Mouse (Mus musculus) spleen, postnatal 36 days (tissue): Measurements from ENCODE around the gene Rnf180.

ENCODE experiments used
- DNase-seq, 2 experiments: peaks; one replicate each; pipeline ENCODE4 v3.0.0; 2022; ENCODE audit warnings: low spot score in 2 of 2, mixed read lengths in 1 of 2

Gene Rnf180

GRCm38 (mm10) chr13:105250767-105251166 is 43.8 kb downstream of the Rnf180 start:
- no peak for DNase-seq

- DNase-seq, result no peak
Observed at GRCm38 (mm10) chr13:105250264-105250663, 44.4 kb downstream of the Rnf180 start.

- DNase-seq, result no peak
Observed at GRCm38 (mm10) chr13:105249599-105249998, 45.0 kb downstream of the Rnf180 start.

GRCm38 (mm10) chr13:105247691-105248090 is 46.9 kb downstream of the Rnf180 start:
- no peak for DNase-seq

- no peak for DNase-seq
Observed at GRCm38 (mm10) chr13:105240810-105241209, 53.8 kb downstream of the Rnf180 start.

- DNase-seq, result no peak
Observed at GRCm38 (mm10) chr13:105227126-105227525, 67.5 kb downstream of the Rnf180 start.

GRCm38 (mm10) chr13:105224048-105224447 is 70.6 kb downstream of the Rnf180 start:
- no peak for DNase-seq

- no peak for DNase-seq
Observed at GRCm38 (mm10) chr13:105223147-105223546, 71.5 kb downstream of the Rnf180 start.

GRCm38 (mm10) chr13:105222016-105222725 is 72.4 kb downstream of the Rnf180 start:
- DNase-seq, result no peak

GRCm38 (mm10) chr13:105210746-105211145 is 83.9 kb downstream of the Rnf180 start:
- DNase-seq, result no peak

- DNase-seq, result no peak
Observed at GRCm38 (mm10) chr13:105203851-105204250, 90.8 kb downstream of the Rnf180 start.

- DNase-seq, result no peak
Observed at GRCm38 (mm10) chr13:105198658-105199057, 96.0 kb downstream of the Rnf180 start.

- no peak for DNase-seq
Observed at GRCm38 (mm10) chr13:105198028-105198427, 96.6 kb downstream of the Rnf180 start.

- DNase-seq, result no peak
Observed at GRCm38 (mm10) chr13:105193583-105193982, 101.0 kb downstream of the Rnf180 start.

GRCm38 (mm10) chr13:105188730-105189129 is 105.9 kb downstream of the Rnf180 start:
- no peak for DNase-seq

GRCm38 (mm10) chr13:105180781-105181180 is 113.8 kb downstream of the Rnf180 start:
- no peak for DNase-seq

- no peak for DNase-seq
Observed at GRCm38 (mm10) chr13:105165441-105165840, 129.2 kb downstream of the Rnf180 start.

- peak; percentile 10 to 14 for DNase-seq
Observed at GRCm38 (mm10) chr13:105153955-105154354, 140.7 kb downstream of the Rnf180 start.

- no peak for DNase-seq
Observed at GRCm38 (mm10) chr13:105150006-105150405, 144.6 kb downstream of the Rnf180 start.

GRCm38 (mm10) chr13:105147795-105148418 is 146.7 kb downstream of the Rnf180 start:
- no peak for DNase-seq

GRCm38 (mm10) chr13:105146827-105147226 is 147.8 kb downstream of the Rnf180 start:
- no peak for DNase-seq

GRCm38 (mm10) chr13:105139881-105140280 is 154.7 kb downstream of the Rnf180 start:
- no peak for DNase-seq

GRCm38 (mm10) chr13:105134397-105134796 is 160.2 kb downstream of the Rnf180 start:
- no peak for DNase-seq
